Mouse (Mus musculus) stomach, embryonic 15.5 days (tissue): ENCODE results near the gene Cyp2c50. TPM values are rescaled to one million over a fixed set of nuclear protein-coding genes. Genes with fewer than 3 reads are reported as not detected.
"Not testable (repeated sequence)": the region's sequence is repeated elsewhere in the genome, so short reads cannot be mapped to it uniquely, and the experiment has no call there.

Experiments
- ATAC-seq: fragments of 200-750 bp; cut with Nextera tagmentation; 2 replicates; pipeline ENCODE4 v1.8.0; 2017; ENCODE audit warnings: low read depth, moderate number of reproducible peaks, moderate TSS enrichment; ENCODE audit not compliant: insufficient read depth, low FRiP score
- H3K27ac ChIP-seq: fragments of 300-500 bp; sonication (generic); 2 replicates; pipeline ENCODE4 v1.5.1; 2015; ENCODE audit warnings: mild to moderate bottlenecking, inconsistent platforms
- H3K27me3 ChIP-seq: fragments of 300-500 bp; sonication (generic); replicated peaks from 2 replicates; pipeline ENCODE4 v1.6.1; 2015; ENCODE audit warnings: inconsistent platforms
- H3K36me3 ChIP-seq: fragments of 300-500 bp; sonication (generic); 2 replicates; pipeline ENCODE4 v1.6.1; 2015; ENCODE audit warnings: inconsistent platforms
- H3K4me1 ChIP-seq: fragments of 300-500 bp; sonication (generic); 2 replicates; pipeline ENCODE4 v1.6.1; 2015; ENCODE audit warnings: inconsistent platforms
- H3K4me2 ChIP-seq: fragments of 300-500 bp; sonication (generic); 2 replicates; pipeline ENCODE4 v1.6.1; 2015; ENCODE audit warnings: mild to moderate bottlenecking, inconsistent platforms
- H3K4me3 ChIP-seq: fragments of 300-500 bp; sonication (generic); replicated peaks from 2 replicates; pipeline ENCODE4 v1.5.1; 2015; ENCODE audit warnings: inconsistent platforms
- H3K9ac ChIP-seq: fragments of 300-500 bp; sonication (generic); 2 replicates; pipeline ENCODE4 v1.6.1; 2015; ENCODE audit warnings: inconsistent platforms
- H3K9me3 ChIP-seq: fragments of 300-500 bp; sonication (generic); 2 replicates; pipeline ENCODE4 v1.6.1; 2016; ENCODE audit warnings: inconsistent platforms
- WGBS: fragments of 180-500 bp; shearing (Covaris S2); methylation state at CpG from one replicate; pipeline ENCODE4 v1.1.7; 2015; 5-methylcytosine and 5-hydroxymethylcytosine counted together
- polyA plus RNA-seq: library from polyadenylated mRNA; unstranded; fragments of >200 nt; fragmentation: Nextera tagmentation; extraction: Ambion mirVana; gene quantifications from 2 replicates; pipeline ENCODE4 v1.2.1, GENCODE M21; 2015

Gene Cyp2c50
- polyA plus RNA-seq = not detected in 2 replicates

- H3K36me3 ChIP-seq, H3K4me2 ChIP-seq, H3K4me1 ChIP-seq, H3K9me3 ChIP-seq, H3K9ac ChIP-seq, H3K4me3 ChIP-seq, ATAC-seq, H3K27me3 ChIP-seq, H3K27ac ChIP-seq: not testable (repeated sequence)
- 91% methylated on average over 1 of the region's 1 CpGs for WGBS
Observed at GRCm38 (mm10) chr19:40089421-40089820, at the start of gene Cyp2c50. Gene Cyp2c50 (plus strand): TSS chr19:40089688.

- H3K9me3 ChIP-seq = no peaks in the 10 kb centered on the region
- H3K4me1 ChIP-seq = no peaks in the 10 kb centered on the region
- H3K9ac ChIP-seq = no peak within 1 kb of the TSS
- H3K27ac ChIP-seq = no peak within 1 kb of the TSS
- no peak within 1 kb of the TSS for H3K4me3 ChIP-seq
- no peak for ATAC-seq
- H3K36me3 ChIP-seq = no peaks in the 10 kb centered on the region
- H3K4me2 ChIP-seq = no peak within 1 kb of the TSS
- H3K27me3 ChIP-seq = no peaks in the 10 kb centered on the region
Observed at GRCm38 (mm10) chr19:40073701-40074100, 15.8 kb upstream of the Cyp2c50 start, which contains the start of gene Cyp2c54. Gene Cyp2c54 (minus strand): TSS chr19:40073827.

- H3K9me3 ChIP-seq = no peaks in the 10 kb centered on the region
- H3K9ac ChIP-seq = no peak overlapping the region
- H3K27me3 ChIP-seq = no peaks in the 10 kb centered on the region
- no peaks in the 10 kb centered on the region for H3K4me1 ChIP-seq
- H3K4me2 ChIP-seq = no peak overlapping the region
- H3K36me3 ChIP-seq = no peaks in the 10 kb centered on the region
- ATAC-seq = no peak
- H3K27ac ChIP-seq = no peak overlapping the region
- 82% methylated on average over 1 of the region's 1 CpGs for WGBS
- no peak overlapping the region for H3K4me3 ChIP-seq
Observed at GRCm38 (mm10) chr19:40088381-40088780, 1.1 kb upstream of the Cyp2c50 start.

GRCm38 (mm10) chr19:40091111-40091510 lies 1.6 kb downstream of the Cyp2c50 start:
- WGBS = 69% methylated on average over 3 of the region's 3 CpGs
- Histone ChIP-seq H3K9me3 (no peaks in the 10 kb centered on the region), H3K4me1 (no peaks in the 10 kb centered on the region), H3K4me3 (no peak overlapping the region), H3K4me2 (no peak overlapping the region), H3K27ac (no peak overlapping the region), H3K36me3 (no peaks in the 10 kb centered on the region), H3K9ac (no peak overlapping the region), H3K27me3 (no peaks in the 10 kb centered on the region)
- ATAC-seq = no peak

GRCm38 (mm10) chr19:40119624-40120023 lies 30.1 kb downstream of the Cyp2c50 start:
- not testable (repeated sequence) for H3K27me3 ChIP-seq, H3K27ac ChIP-seq

GRCm38 (mm10) chr19:40125165-40125564 lies 35.7 kb downstream of the Cyp2c50 start:
- not testable (repeated sequence) for H3K4me2 ChIP-seq, H3K4me1 ChIP-seq, H3K9me3 ChIP-seq, H3K4me3 ChIP-seq, H3K27me3 ChIP-seq, ATAC-seq, H3K27ac ChIP-seq, H3K9ac ChIP-seq, H3K36me3 ChIP-seq
- WGBS = 90% methylated on average over 3 of the region's 3 CpGs

More at GRCm38 (mm10) chr19:40119624-40120023, 30.1 kb downstream of the Cyp2c50 start:
- not testable (repeated sequence) for H3K36me3 ChIP-seq, H3K9me3 ChIP-seq, ATAC-seq, H3K4me2 ChIP-seq, H3K9ac ChIP-seq, H3K4me1 ChIP-seq, H3K4me3 ChIP-seq
- WGBS = 77% methylated on average over 13 of the region's 13 CpGs

- not testable (repeated sequence) for H3K4me2 ChIP-seq, H3K36me3 ChIP-seq, H3K9me3 ChIP-seq, H3K4me3 ChIP-seq, H3K4me1 ChIP-seq, H3K9ac ChIP-seq, H3K27ac ChIP-seq, H3K27me3 ChIP-seq, ATAC-seq
- 37% methylated on average over 2 of the region's 2 CpGs for WGBS
Observed at GRCm38 (mm10) chr19:40126996-40127395, 37.5 kb downstream of the Cyp2c50 start.

Other genes starting within 250 kb of the Cyp2c50 start
- not detected in 2 replicates for gene Cyp2c69, start 202.9 kb upstream of the Cyp2c50 start, polyA plus RNA-seq
- 0.09 TPM in 1 of 2 replicates, not detected in the other for gene Cyp2c37, start 97.3 kb upstream of the Cyp2c50 start, polyA plus RNA-seq
- gene Cyp2c54, start 15.9 kb upstream of the Cyp2c50 start, polyA plus RNA-seq = not detected in 2 replicates
- 2.2 and 2.9 TPM in 2 replicates for gene Cyp2c70, start 97.6 kb downstream of the Cyp2c50 start, polyA plus RNA-seq
- gene Pdlim1, start 182.2 kb downstream of the Cyp2c50 start, polyA plus RNA-seq = 192 and 198 TPM in 2 replicates